Mouse (Mus musculus) embryonic stem cell, embryonic (primary cell): ENCODE results near the gene Kif26b.

Source experiments
- CTCF ChIA-PET, 4 experiments: fragments of 300-600 bp in 2 of 4; fragments of 350-600 bp in 2 of 4; sonication (Branson Sonifier 250); formaldehyde crosslinking; loops; one replicate each; lab custom pipeline; 2022; ENCODE audit warnings: inconsistent platforms in 2 of 4; lab: Charles Lee
- POLR2A ChIA-PET, 4 experiments: fragments of 300-600 bp in 2 of 4; fragments of 350-600 bp in 2 of 4; sonication (Branson Sonifier 250); formaldehyde crosslinking; loops; one replicate each; lab custom pipeline; 2022; ENCODE audit warnings: antibody characterized with exemption in 4 of 4, inconsistent platforms in 1 of 4; lab: Charles Lee

Gene Kif26b

GRCm38 (mm10) chr1:178827223-178827622 lies 298.3 kb downstream of the Kif26b start:
- ChIA-PET POLR2A (interaction anchor here in 1 of 4 experiments (0.6 kb wide), 1 partner anchor 87 kb away, joined by 3 read pairs; no protein-coding TSS in a partner anchor), CTCF (no interaction called here)

DNA sequence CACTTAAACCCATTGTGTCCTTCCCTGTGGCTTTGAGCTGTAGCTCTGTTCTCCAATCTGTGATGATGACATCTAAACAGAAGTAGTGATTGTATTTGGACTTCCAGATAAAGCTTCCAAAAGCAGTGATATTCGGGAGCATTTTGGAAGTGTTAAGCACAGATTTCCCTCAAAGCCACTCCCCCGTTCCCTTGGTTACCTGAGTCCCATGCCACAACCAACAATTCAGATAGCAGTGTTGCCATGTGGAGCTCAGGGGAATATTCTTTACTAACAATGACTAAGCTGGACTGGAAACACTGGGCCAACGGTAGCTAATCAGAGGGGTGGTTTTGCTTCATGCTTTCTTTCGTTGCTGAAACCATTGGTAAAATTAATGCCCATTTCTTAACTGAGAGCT lies 300.5 kb downstream of the Kif26b start:
- ChIA-PET CTCF (interaction anchor here in 1 of 4 experiments (0.6 kb wide), 1 partner anchor 730 kb away, joined by 10 read pairs; no protein-coding TSS in a partner anchor), POLR2A (no interaction called here)

DNA sequence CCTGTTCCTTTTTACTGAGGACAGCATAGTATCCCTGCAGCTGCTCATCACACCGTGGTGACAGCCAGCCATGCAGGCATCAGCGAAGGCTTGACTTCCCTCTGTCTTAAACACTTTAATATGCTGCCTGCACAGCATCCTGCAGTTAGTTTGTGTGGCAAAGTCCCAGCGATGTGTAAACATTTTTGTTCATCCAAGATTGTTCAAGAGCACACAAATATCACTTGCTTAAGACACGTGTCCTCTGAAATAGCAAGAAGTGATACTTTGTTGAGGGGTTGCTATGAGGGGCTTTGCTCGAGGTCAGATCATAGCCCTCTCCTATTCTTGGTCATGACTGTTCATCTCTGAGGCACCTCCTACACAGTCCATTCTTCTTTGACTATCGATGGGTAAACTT lies 303.6 kb downstream of the Kif26b start:
- POLR2A ChIA-PET: no interaction called here

DNA sequence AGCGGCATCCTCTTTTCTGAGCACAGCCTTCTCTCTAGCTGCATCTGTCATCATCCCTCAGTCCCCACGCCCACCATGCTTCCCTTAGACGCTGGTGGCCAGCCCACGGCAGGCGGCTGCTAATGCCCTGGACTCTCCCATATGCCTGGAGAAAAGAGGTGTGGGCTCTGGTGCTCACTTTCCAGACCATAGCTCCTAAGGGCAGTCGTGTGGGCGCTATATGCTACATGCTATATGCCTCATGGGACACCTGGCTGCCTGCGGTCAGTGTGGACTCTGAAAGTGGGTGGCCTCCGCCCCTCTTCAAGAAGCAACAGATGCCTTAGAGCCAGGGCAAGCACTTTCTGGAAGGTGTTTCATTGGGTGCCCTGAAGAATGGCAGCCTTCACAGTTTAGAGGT lies 306.9 kb downstream of the Kif26b start:
- CTCF ChIA-PET: no interaction called here
- POLR2A ChIA-PET: interaction anchor here in 1 of 4 experiments (0.8 kb wide), 1 partner anchor 11 kb away, joined by 3 read pairs; no protein-coding TSS in a partner anchor

More for the DNA sequence above, 303.6 kb downstream of the Kif26b start:
- CTCF ChIA-PET: no interaction called here

- CTCF ChIA-PET: no interaction called here
- POLR2A ChIA-PET: no interaction called here
Observed at GRCm38 (mm10) chr1:178836998-178837397, 308.1 kb downstream of the Kif26b start.

DNA sequence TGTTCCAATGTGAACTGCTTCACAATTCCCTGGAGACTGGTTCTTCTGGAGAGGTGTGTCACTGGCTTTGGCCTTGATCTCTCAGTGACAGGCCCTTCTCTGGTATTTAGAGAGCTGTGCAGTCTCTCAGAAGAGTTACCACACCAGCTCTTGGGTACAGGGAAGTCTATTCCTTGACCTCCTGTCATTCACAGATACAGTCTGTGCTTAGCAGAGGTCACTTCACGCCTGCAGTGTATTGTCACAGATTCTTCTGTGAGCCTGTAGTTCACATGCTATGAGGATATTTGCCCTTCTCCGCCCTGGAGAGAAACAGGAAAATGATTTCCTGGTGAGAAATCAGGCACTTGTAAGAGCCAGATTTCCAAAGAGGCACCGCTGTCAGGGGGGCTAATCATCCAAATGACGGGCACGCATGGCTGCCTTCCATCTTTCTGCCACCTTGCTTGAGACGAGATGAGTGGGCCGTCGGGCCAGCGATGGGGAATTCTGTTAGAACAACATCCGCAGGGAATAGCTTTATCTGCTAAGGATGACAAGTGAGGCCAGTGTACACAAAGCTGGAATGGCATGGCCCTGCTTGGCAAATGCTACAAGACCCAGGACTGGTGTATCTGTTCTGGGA lies 309.9 kb downstream of the Kif26b start:
- CTCF ChIA-PET: no interaction called here

DNA sequence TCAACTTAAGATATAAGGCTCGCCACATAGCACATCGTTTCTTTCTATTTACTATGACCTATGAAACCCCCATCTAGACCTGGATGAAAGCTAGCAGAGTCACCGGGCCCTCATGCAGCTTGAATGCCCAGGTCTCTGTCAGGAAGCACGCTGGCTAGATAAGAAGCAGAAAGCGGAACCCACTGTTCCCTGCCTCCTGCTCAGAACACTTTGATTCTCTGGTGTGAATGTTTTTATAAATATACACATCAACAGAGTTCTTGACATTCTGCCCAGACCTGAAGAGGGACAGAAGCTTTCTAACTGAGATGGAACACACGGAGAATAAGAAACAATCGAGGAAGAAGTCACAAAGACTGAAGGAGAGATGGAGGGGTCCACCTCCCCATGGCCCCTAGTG lies 311.4 kb downstream of the Kif26b start:
- ChIA-PET CTCF (no interaction called here), POLR2A (no interaction called here)

More for the DNA sequence above, 309.9 kb downstream of the Kif26b start:
- POLR2A ChIA-PET: interaction anchor here in 1 of 4 experiments (0.5 kb wide), 1 partner anchor 431 kb away, joined by 3 read pairs; no protein-coding TSS in a partner anchor

GRCm38 (mm10) chr1:178844839-178845238 lies 315.9 kb downstream of the Kif26b start:
- ChIA-PET CTCF (interaction anchor here in 1 of 4 experiments (0.6 kb wide), 1 partner anchor 140 kb away, joined by 21 read pairs; no protein-coding TSS in a partner anchor), POLR2A (interaction anchor here in 1 of 4 experiments (1.7 kb wide), 1 partner anchor 100 kb away, joined by 3 read pairs; no protein-coding TSS in a partner anchor)

GRCm38 (mm10) chr1:178847569-178847968 lies 318.6 kb downstream of the Kif26b start:
- ChIA-PET CTCF (no interaction called here), POLR2A (no interaction called here)

- CTCF ChIA-PET: no interaction called here
Observed at GRCm38 (mm10) chr1:178848380-178849106, 319.6 kb downstream of the Kif26b start.

DNA sequence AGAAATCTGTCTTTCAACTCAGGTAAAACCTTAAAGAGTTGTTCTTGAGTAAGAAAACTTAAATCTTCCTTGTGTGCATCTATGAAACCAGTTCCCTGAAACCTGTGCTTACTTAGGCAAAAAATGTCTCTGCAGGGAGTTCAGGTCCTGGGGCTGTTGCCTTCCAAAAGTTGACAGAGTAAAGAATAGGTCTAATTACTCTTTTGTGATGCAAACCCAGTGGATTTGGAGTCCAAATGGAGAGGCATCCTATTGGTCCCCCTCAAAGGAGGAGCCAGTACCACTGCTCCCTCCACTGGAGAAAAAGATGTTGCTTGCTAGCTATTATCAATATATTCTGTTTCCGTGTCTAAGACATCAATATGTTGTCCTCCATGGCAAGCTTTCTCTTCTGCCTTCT lies 321.6 kb downstream of the Kif26b start:
- POLR2A ChIA-PET: no interaction called here
- CTCF ChIA-PET: interaction anchor here in 3 of 4 experiments (0.5 to 1.3 kb wide), 4 partner anchors 87 to 511 kb away, joined by 3 to 4 read pairs (median 4); no protein-coding TSS in a partner anchor

More at GRCm38 (mm10) chr1:178848380-178849106, 319.6 kb downstream of the Kif26b start:
- POLR2A ChIA-PET: no interaction called here

DNA sequence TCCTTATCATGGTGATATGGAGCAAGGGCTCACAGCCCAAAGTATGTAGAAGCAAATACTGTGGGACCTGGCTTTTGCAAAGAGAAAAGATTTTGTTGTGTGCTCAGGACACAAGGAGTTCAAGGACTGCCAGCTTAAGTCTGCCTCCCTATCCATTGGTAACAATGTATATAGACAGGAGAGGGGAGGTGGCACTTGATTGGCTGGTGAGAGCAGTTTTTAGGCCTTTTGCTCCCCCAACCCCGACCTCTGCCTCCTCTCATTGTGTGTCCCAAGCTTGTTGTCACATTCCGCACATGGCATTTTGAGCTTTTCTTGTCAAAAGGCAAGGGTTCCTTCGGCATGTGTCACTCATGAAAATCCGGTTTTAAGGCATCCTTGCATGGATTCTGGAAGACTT lies 326.0 kb downstream of the Kif26b start:
- POLR2A ChIA-PET: no interaction called here
- CTCF ChIA-PET: no interaction called here

DNA sequence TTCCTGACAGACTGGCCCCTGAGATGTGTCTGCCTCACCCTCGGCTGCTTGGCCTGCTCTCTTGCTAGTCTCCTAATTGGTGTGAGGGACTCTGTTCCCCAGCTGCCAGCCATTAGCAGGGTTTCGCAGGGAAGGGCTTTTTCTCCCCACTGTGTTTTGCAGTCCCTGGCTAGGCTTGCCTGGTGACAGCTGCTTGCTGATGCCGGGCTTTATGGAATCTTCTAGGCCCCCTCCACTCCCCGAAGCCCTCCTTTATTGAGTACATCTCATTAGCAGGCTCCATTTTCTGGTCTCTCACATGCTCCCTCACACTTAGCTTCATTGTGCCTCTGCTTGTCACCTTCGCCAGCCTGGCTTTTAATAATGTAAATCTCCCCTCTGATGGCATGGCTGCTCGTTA lies 327.0 kb downstream of the Kif26b start:
- ChIA-PET CTCF (interaction anchor here in 1 of 4 experiments (0.6 kb wide), 1 partner anchor 377 kb away, joined by 3 read pairs; no protein-coding TSS in a partner anchor), POLR2A (interaction anchor here in 1 of 4 experiments (0.5 kb wide), 1 partner anchor 36 kb away, joined by 3 read pairs; no protein-coding TSS in a partner anchor)

- ChIA-PET POLR2A (interaction anchor here in 1 of 4 experiments (0.6 kb wide), 1 partner anchor 451 kb away, joined by 3 read pairs; no protein-coding TSS in a partner anchor), CTCF (no interaction called here)
Observed at GRCm38 (mm10) chr1:178860671-178861391, 331.9 kb downstream of the Kif26b start.

DNA sequence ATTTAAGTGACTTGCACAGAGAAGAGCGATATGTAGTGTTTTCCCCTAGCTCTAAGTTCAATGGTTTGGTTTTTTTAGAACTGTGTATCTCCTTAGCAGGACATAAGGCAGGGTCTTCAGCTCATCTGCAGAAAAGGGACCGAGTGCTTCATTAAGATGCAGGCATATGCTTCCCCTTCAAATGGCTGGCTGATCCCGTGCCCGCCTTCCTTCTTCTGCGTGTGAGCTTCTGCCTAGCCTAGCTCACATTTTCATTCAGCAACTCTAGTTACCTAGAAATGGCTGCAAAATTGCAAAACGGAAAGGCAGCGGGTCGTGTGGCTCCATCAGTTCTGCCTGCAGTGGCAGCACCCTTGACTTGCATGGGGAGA lies 332.5 kb downstream of the Kif26b start:
- ChIA-PET POLR2A (interaction anchor here in 1 of 4 experiments (0.6 kb wide), 1 partner anchor 452 kb away, joined by 3 read pairs; no protein-coding TSS in a partner anchor), CTCF (interaction anchor here in 1 of 4 experiments (0.5 kb wide), 1 partner anchor 330 kb away, joined by 3 read pairs; no protein-coding TSS in a partner anchor)

- CTCF ChIA-PET: no interaction called here
- POLR2A ChIA-PET: no interaction called here
Observed at GRCm38 (mm10) chr1:178863756-178864155, 334.8 kb downstream of the Kif26b start.

- ChIA-PET POLR2A (no interaction called here), CTCF (no interaction called here)
Observed at GRCm38 (mm10) chr1:178864297-178864696, 335.4 kb downstream of the Kif26b start.

DNA sequence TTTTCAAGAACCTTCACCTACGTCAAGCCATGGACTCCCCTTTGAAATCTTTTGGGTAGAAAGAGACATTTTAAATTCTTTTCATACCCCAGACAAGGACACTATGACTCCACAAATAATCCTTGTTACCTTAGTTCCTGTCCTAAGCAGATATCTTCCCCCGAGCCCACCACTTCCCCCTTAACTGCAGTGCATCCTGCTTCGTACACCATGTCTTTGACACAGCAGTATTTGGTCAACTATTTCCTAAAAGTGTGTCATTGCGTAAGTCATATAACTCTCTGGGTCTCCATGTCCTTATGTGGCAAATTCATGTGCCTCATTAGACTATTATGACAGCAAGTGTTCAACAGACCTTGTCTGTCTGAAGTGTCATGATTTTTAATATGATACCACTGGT lies 337.8 kb downstream of the Kif26b start:
- ChIA-PET CTCF (no interaction called here), POLR2A (no interaction called here)

GRCm38 (mm10) chr1:178871055-178871454 lies 342.1 kb downstream of the Kif26b start:
- ChIA-PET POLR2A (no interaction called here), CTCF (no interaction called here)
